Mouse (Mus musculus): ENCODE data around the gene Hbb-bs. TPM values are rescaled to one million over a fixed set of nuclear protein-coding genes. Genes with fewer than 3 reads are reported as not detected.

Hbb-bs gene
- total RNA-seq, 1 experiment: not detected

DNA sequence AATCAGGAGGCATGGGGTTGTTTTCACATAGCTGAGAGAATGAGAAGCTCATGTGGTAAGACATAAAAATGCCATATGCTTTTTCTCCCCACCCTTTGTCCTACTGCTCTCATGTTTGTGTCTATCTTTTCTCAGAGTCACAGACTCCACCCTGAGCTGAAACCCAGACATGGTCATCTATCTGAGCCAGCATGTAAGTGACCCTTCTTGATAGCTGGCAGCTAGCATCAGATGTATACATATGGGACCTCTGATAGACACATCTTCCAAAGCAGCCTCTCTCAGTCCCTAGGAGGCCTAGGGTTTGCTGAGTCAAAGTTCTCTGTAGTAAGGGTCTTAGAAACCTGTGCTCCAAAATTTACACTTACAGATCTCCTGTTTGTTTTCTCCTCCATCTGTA lies 37.8 kb upstream of the Hbb-bs start:
- Histone ChIP-seq H3K27ac (ENCODE audit: insufficient read depth, low read depth, low read length, poor library complexity, severe bottlenecking) (no peak overlapping the region), H3K4me3 (ENCODE audit: insufficient read depth in 1 of 2, low read depth in 1 of 2, low read length in 2 of 2, poor library complexity in 1 of 2, severe bottlenecking in 1 of 2) (no peak overlapping the region), H3K9ac (ENCODE audit: insufficient read depth, low read depth, low read length, poor library complexity, severe bottlenecking) (no peak overlapping the region), H3K36me3 (ENCODE audit: control insufficient read depth, insufficient read depth, low read length, poor library complexity, severe bottlenecking) (no peaks in the 10 kb centered on the region), H3K9me3 (ENCODE audit: control insufficient read depth, insufficient read depth, low read depth, low read length) (no peaks in the 10 kb centered on the region), H3K4me1 (ENCODE audit: control insufficient read depth in 2 of 2, insufficient read depth in 2 of 2, low read length in 2 of 2, poor library complexity in 1 of 2) (0 out of 4 replicates have a peak, but pooled peaks cover 0 to 3% of the 10 kb centered on the region in 2 experiments)
- TF ChIP-seq ZC3H11A (IDR thresholded peaks at IDR 0.05; ENCODE audit: borderline replicate concordance, low read depth, low read length): no peak
- TF ChIP-seq ZNF384 (IDR thresholded peaks at IDR 0.05; ENCODE audit: low read depth, low read length): no peak
- no peak for DNase-seq (ENCODE audit: low read depth, low spot score)
- in situ Hi-C loops (cut with MboI; ENCODE audit: low sequenced_read_pairs in 2 of 2, unreplicated experiment in 2 of 2): no loop called here

DNA sequence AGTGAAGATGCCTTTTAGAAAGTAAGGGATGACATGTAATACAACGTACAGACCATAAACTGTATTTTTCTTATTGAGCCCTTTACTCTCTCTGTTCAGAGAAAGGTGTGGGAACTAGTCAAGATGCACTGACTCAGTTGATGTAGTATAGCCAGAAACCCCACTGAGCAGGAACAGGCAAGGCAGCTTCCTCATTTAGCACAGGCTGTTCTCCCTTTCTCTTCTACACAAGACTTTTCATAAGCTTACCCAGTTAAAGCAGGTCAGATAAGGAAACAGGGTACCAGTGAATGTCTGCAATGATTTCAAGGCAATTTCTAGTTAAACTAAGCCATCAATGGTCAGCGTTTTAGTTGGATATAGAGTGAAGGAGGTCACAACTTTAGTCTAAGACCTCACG lies 33.6 kb upstream of the Hbb-bs start:
- H3K36me3 ChIP-seq (ENCODE audit: control insufficient read depth, insufficient read depth, low read length, poor library complexity, severe bottlenecking): no peaks in the 10 kb centered on the region
- 0 out of 4 replicates have a peak, but pooled peaks cover 0 to 3% of the 10 kb centered on the region in 2 experiments for H3K4me1 ChIP-seq (ENCODE audit: control insufficient read depth in 2 of 2, insufficient read depth in 2 of 2, low read length in 2 of 2, poor library complexity in 1 of 2)
- no peaks in the 10 kb centered on the region for H3K9me3 ChIP-seq (ENCODE audit: control insufficient read depth, insufficient read depth, low read depth, low read length)
- no peak for TF ChIP-seq ZNF384 (IDR thresholded peaks at IDR 0.05; ENCODE audit: low read depth, low read length)
- H3K4me3 ChIP-seq (ENCODE audit: insufficient read depth in 1 of 2, low read depth in 1 of 2, low read length in 2 of 2, poor library complexity in 1 of 2, severe bottlenecking in 1 of 2): no peak overlapping the region
- in situ Hi-C loops (cut with MboI; ENCODE audit: low sequenced_read_pairs in 2 of 2, unreplicated experiment in 2 of 2): no loop called here
- no peak overlapping the region for H3K27ac ChIP-seq (ENCODE audit: insufficient read depth, low read depth, low read length, poor library complexity, severe bottlenecking)
- DNase-seq (ENCODE audit: low read depth, low spot score): no peak
- no peak overlapping the region for H3K9ac ChIP-seq (ENCODE audit: insufficient read depth, low read depth, low read length, poor library complexity, severe bottlenecking)

DNA sequence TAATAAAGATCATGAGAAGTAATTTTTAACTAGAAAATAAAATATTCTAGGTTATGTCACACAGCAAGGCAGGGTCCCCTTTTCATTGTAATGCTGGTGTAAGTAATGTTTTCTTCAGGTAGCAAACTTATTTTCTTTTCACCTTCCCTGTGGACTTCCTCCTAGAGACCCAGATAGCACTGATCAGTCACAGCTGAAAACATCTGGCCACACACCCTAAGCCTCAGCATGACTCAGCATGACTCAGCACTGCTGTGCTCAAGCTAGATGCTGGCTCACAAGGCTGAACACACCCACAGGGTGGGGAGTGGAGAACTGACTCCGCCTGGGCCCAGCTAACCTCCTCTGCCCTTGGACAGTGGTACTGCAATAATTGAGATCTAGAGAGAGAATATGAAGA lies 33.0 kb upstream of the Hbb-bs start:
- DNase-seq (ENCODE audit: low read depth, low spot score): peak; percentile 77
- H3K36me3 ChIP-seq (ENCODE audit: control insufficient read depth, insufficient read depth, low read length, poor library complexity, severe bottlenecking): no peaks in the 10 kb centered on the region
- 0 out of 4 replicates have a peak, but pooled peaks cover 0 to 3% of the 10 kb centered on the region in 2 experiments for H3K4me1 ChIP-seq (ENCODE audit: control insufficient read depth in 2 of 2, insufficient read depth in 2 of 2, low read length in 2 of 2, poor library complexity in 1 of 2)
- TF ChIP-seq CHD2 (IDR thresholded peaks at IDR 0.05; ENCODE audit: low read depth, low read length) (no peak), MAFK (IDR thresholded peaks at IDR 0.05; ENCODE audit: insufficient read depth, low read depth, low read length) (peak; percentile 98)
- in situ Hi-C loops (cut with MboI; ENCODE audit: low sequenced_read_pairs in 2 of 2, unreplicated experiment in 2 of 2): no loop called here
- no peak overlapping the region for H3K4me3 ChIP-seq (ENCODE audit: insufficient read depth in 1 of 2, low read depth in 1 of 2, low read length in 2 of 2, poor library complexity in 1 of 2, severe bottlenecking in 1 of 2)
- H3K9ac ChIP-seq (ENCODE audit: insufficient read depth, low read depth, low read length, poor library complexity, severe bottlenecking): no peak overlapping the region
- no peaks in the 10 kb centered on the region for H3K9me3 ChIP-seq (ENCODE audit: control insufficient read depth, insufficient read depth, low read depth, low read length)
- H3K27ac ChIP-seq (ENCODE audit: insufficient read depth, low read depth, low read length, poor library complexity, severe bottlenecking): no peak overlapping the region

- Histone ChIP-seq H3K36me3 (ENCODE audit: control insufficient read depth, insufficient read depth, low read length, poor library complexity, severe bottlenecking) (no peaks in the 10 kb centered on the region), H3K4me3 (ENCODE audit: insufficient read depth in 1 of 2, low read depth in 1 of 2, low read length in 2 of 2, poor library complexity in 1 of 2, severe bottlenecking in 1 of 2) (no peak overlapping the region), H3K9ac (ENCODE audit: insufficient read depth, low read depth, low read length, poor library complexity, severe bottlenecking) (no peak overlapping the region), H3K9me3 (ENCODE audit: control insufficient read depth, insufficient read depth, low read depth, low read length) (no peaks in the 10 kb centered on the region), H3K27ac (ENCODE audit: insufficient read depth, low read depth, low read length, poor library complexity, severe bottlenecking) (no peak overlapping the region), H3K4me1 (ENCODE audit: control insufficient read depth in 2 of 2, insufficient read depth in 2 of 2, low read length in 2 of 2, poor library complexity in 1 of 2) (0 out of 4 replicates have a peak, but pooled peaks cover 0 to 3% of the 10 kb centered on the region in 2 experiments)
- DNase-seq (ENCODE audit: low read depth, low spot score): no peak
- TF ChIP-seq MAFK (IDR thresholded peaks at IDR 0.05; ENCODE audit: insufficient read depth, low read depth, low read length): no peak
- no peak for TF ChIP-seq ZNF384 (IDR thresholded peaks at IDR 0.05; ENCODE audit: low read depth, low read length)
- no peak for TF ChIP-seq CHD2 (IDR thresholded peaks at IDR 0.05; ENCODE audit: low read depth, low read length)
- in situ Hi-C loops (cut with MboI; ENCODE audit: low sequenced_read_pairs in 2 of 2, unreplicated experiment in 2 of 2): no loop called here
Measured at GRCm38 (mm10) chr7:103859076-103859475, 31.2 kb upstream of the Hbb-bs start.

DNA sequence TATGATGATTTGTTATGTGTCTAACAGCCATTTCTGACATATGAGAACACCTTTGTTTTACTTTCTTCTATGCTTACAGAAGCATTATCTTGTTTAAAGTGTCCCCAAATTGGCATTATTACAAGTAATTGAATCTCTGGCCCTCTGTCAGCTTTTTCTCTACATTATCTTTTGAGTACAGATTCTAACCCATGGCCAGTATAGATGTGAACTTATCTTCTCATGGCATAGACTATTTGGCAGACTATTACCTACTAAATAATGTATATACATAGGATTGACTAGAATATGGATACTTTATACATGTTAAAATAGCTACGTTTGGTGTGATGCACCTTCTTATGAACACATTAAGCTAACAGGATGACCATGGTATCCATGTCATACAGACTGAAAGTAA lies 26.8 kb upstream of the Hbb-bs start:
- TF ChIP-seq ZC3H11A (IDR thresholded peaks at IDR 0.05; ENCODE audit: borderline replicate concordance, low read depth, low read length): no peak
- TF ChIP-seq ZNF384 (IDR thresholded peaks at IDR 0.05; ENCODE audit: low read depth, low read length): no peak
- TF ChIP-seq MAFK (IDR thresholded peaks at IDR 0.05; ENCODE audit: insufficient read depth, low read depth, low read length): no peak
- TF ChIP-seq CHD2 (IDR thresholded peaks at IDR 0.05; ENCODE audit: low read depth, low read length): no peak
- TF ChIP-seq HCFC1 (IDR thresholded peaks at IDR 0.05; ENCODE audit: borderline replicate concordance, insufficient read depth, low read length): no peak
- no peak for DNase-seq (ENCODE audit: low read depth, low spot score)
- Histone ChIP-seq H3K9me3 (ENCODE audit: control insufficient read depth, insufficient read depth, low read depth, low read length) (no peaks in the 10 kb centered on the region), H3K27ac (ENCODE audit: insufficient read depth, low read depth, low read length, poor library complexity, severe bottlenecking) (no peak overlapping the region), H3K4me3 (ENCODE audit: insufficient read depth in 1 of 2, low read depth in 1 of 2, low read length in 2 of 2, poor library complexity in 1 of 2, severe bottlenecking in 1 of 2) (no peak overlapping the region), H3K9ac (ENCODE audit: insufficient read depth, low read depth, low read length, poor library complexity, severe bottlenecking) (no peak overlapping the region), H3K36me3 (ENCODE audit: control insufficient read depth, insufficient read depth, low read length, poor library complexity, severe bottlenecking) (no peaks in the 10 kb centered on the region), H3K4me1 (ENCODE audit: control insufficient read depth in 2 of 2, insufficient read depth in 2 of 2, low read length in 2 of 2, poor library complexity in 1 of 2) (no peaks in the 10 kb centered on the region)
- in situ Hi-C loops (cut with MboI; ENCODE audit: low sequenced_read_pairs in 2 of 2, unreplicated experiment in 2 of 2): no loop called here
